Mouse (Mus musculus): ENCODE measurements around the gene Kat6b. TPM values are rescaled to one million over a fixed set of nuclear protein-coding genes. Genes with fewer than 3 reads are reported as not detected.
A peak's percentile ranks its signal among the peaks of the same experiment; 100 is the strongest.
"Not testable (repeated sequence)": the region's sequence is repeated elsewhere in the genome, so short reads cannot be mapped to it uniquely, and the experiment has no call there.

Gene Kat6b
- polyA plus RNA-seq, 1 experiment from 2014 or later = 18.4 TPM

GRCm38 (mm10) chr14:21625946-21626345 lies 144.7 kb downstream of the Kat6b start:
- WGBS = 89% methylated on average over 9 of the region's 9 CpGs
- Histone ChIP-seq H3K4me3 (no peak overlapping the region), H3K27me3 (ENCODE audit: poor library complexity, severe bottlenecking) (no peaks in the 10 kb centered on the region), H3K27ac (no peak overlapping the region), H3K9me3 (no peaks in the 10 kb centered on the region), H3K4me1 (peaks cover under 1% of the 10 kb centered on the region; the same call in 1 of the 2 replicates), H3K36me3 (replicated peaks) (peaks cover 77% of the 10 kb centered on the region)
- DNase-seq (ENCODE audit: extremely low spot score, low spot score) = no peak

GRCm38 (mm10) chr14:21631665-21632200 lies 150.5 kb downstream of the Kat6b start:
- Histone ChIP-seq H3K27me3 (ENCODE audit: poor library complexity, severe bottlenecking) (no peaks in the 10 kb centered on the region), H3K9me3 (no peaks in the 10 kb centered on the region), H3K4me1 (peaks cover 11% of the 10 kb centered on the region), H3K4me3 (no peak overlapping the region), H3K36me3 (replicated peaks) (peaks cover 80% of the 10 kb centered on the region), H3K27ac (0 out of 2 replicates have a peak overlapping the region, but pooled peaks have one; percentile 2)
- DNase-seq (ENCODE audit: extremely low spot score, low spot score) = no peak
- 74% methylated on average over 5 of the region's 5 CpGs for WGBS

GRCm38 (mm10) chr14:21636548-21636947 lies 155.3 kb downstream of the Kat6b start:
- no peak for DNase-seq (ENCODE audit: extremely low spot score, low spot score)
- H3K9me3 ChIP-seq = no peaks in the 10 kb centered on the region
- WGBS = 85% methylated on average over 6 of the region's 6 CpGs
- no peak overlapping the region for H3K4me3 ChIP-seq
- no peaks in the 10 kb centered on the region for H3K27me3 ChIP-seq (ENCODE audit: poor library complexity, severe bottlenecking)
- peaks cover 76% of the 10 kb centered on the region for H3K36me3 ChIP-seq (replicated peaks)
- no peak overlapping the region for H3K27ac ChIP-seq
- peaks cover 5% of the 10 kb centered on the region for H3K4me1 ChIP-seq

- H3K36me3 ChIP-seq (replicated peaks) = peaks cover 78% of the 10 kb centered on the region
- no peaks in the 10 kb centered on the region for H3K9me3 ChIP-seq
- WGBS = 90% methylated on average over 4 of the region's 4 CpGs
- no peak for DNase-seq (ENCODE audit: extremely low spot score, low spot score)
- no peaks in the 10 kb centered on the region for H3K4me1 ChIP-seq
- no peaks in the 10 kb centered on the region for H3K27me3 ChIP-seq (ENCODE audit: poor library complexity, severe bottlenecking)
- H3K4me3 ChIP-seq = no peak overlapping the region
- no peak overlapping the region for H3K27ac ChIP-seq
Observed at GRCm38 (mm10) chr14:21640806-21641435, 159.7 kb downstream of the Kat6b start.

GRCm38 (mm10) chr14:21653813-21654212 lies 172.6 kb downstream of the Kat6b start:
- no peaks in the 10 kb centered on the region for H3K27me3 ChIP-seq (ENCODE audit: poor library complexity, severe bottlenecking)
- peaks cover 25% of the 10 kb centered on the region for H3K4me1 ChIP-seq
- no peak for DNase-seq (ENCODE audit: extremely low spot score, low spot score)
- no peak overlapping the region for H3K4me3 ChIP-seq
- no peaks in the 10 kb centered on the region for H3K9me3 ChIP-seq
- H3K27ac ChIP-seq = no peak overlapping the region
- peaks cover 33% of the 10 kb centered on the region for H3K36me3 ChIP-seq (replicated peaks)
- 89% methylated on average over 2 of the region's 2 CpGs for WGBS

GRCm38 (mm10) chr14:21659155-21659554 lies 177.9 kb downstream of the Kat6b start:
- Histone ChIP-seq H3K4me3 (no peak overlapping the region), H3K36me3 (replicated peaks) (peaks cover 52% of the 10 kb centered on the region), H3K27ac (peak overlapping the region; percentile 8; the same call in 1 of the 2 replicates), H3K4me1 (peaks cover 35% of the 10 kb centered on the region), H3K9me3 (no peaks in the 10 kb centered on the region), H3K27me3 (ENCODE audit: poor library complexity, severe bottlenecking) (no peaks in the 10 kb centered on the region)
- 86% methylated on average over 13 of the region's 13 CpGs for WGBS
- no peak for DNase-seq (ENCODE audit: extremely low spot score, low spot score)

- H3K36me3 ChIP-seq (replicated peaks) = peaks cover 53% of the 10 kb centered on the region
- no peak overlapping the region for H3K27ac ChIP-seq
- 35% methylated on average over 5 of the region's 5 CpGs for WGBS
- H3K27me3 ChIP-seq (ENCODE audit: poor library complexity, severe bottlenecking) = no peaks in the 10 kb centered on the region
- no peaks in the 10 kb centered on the region for H3K9me3 ChIP-seq
- DNase-seq (ENCODE audit: extremely low spot score, low spot score) = peak; percentile 50
- peaks cover 35% of the 10 kb centered on the region for H3K4me1 ChIP-seq
- H3K4me3 ChIP-seq = no peak overlapping the region
Observed at GRCm38 (mm10) chr14:21659652-21660051, 178.4 kb downstream of the Kat6b start.

- no peak for DNase-seq (ENCODE audit: extremely low spot score, low spot score)
Observed at GRCm38 (mm10) chr14:21662465-21663142, 181.4 kb downstream of the Kat6b start.

GRCm38 (mm10) chr14:21669218-21669617 lies 188.0 kb downstream of the Kat6b start:
- Histone ChIP-seq H3K36me3 (replicated peaks) (peaks cover 78% of the 10 kb centered on the region), H3K27me3 (ENCODE audit: poor library complexity, severe bottlenecking) (no peaks in the 10 kb centered on the region), H3K27ac (no peak overlapping the region), H3K4me1 (0 out of 2 replicates have a peak, but pooled peaks cover 6% of the 10 kb centered on the region), H3K4me3 (no peak overlapping the region), H3K9me3 (no peaks in the 10 kb centered on the region)
- WGBS = 96% methylated on average over 11 of the region's 11 CpGs
- DNase-seq (ENCODE audit: extremely low spot score, low spot score) = no peak

More at GRCm38 (mm10) chr14:21662465-21663142, 181.4 kb downstream of the Kat6b start:
- 87% methylated on average over 8 of the region's 8 CpGs for WGBS
- H3K27me3 ChIP-seq (ENCODE audit: poor library complexity, severe bottlenecking) = no peaks in the 10 kb centered on the region
- peaks cover 19% of the 10 kb centered on the region for H3K4me1 ChIP-seq
- H3K9me3 ChIP-seq = no peaks in the 10 kb centered on the region
- H3K27ac ChIP-seq = no peak overlapping the region
- peaks cover 75% of the 10 kb centered on the region for H3K36me3 ChIP-seq (replicated peaks)
- H3K4me3 ChIP-seq = no peak overlapping the region

- 88% methylated on average over 11 of the region's 11 CpGs for WGBS
- no peak overlapping the region for H3K4me3 ChIP-seq
- peaks cover 72% of the 10 kb centered on the region for H3K36me3 ChIP-seq (replicated peaks)
- 0 out of 2 replicates have a peak, but pooled peaks cover 6% of the 10 kb centered on the region for H3K4me1 ChIP-seq
- H3K27me3 ChIP-seq (ENCODE audit: poor library complexity, severe bottlenecking) = no peaks in the 10 kb centered on the region
- H3K9me3 ChIP-seq = no peaks in the 10 kb centered on the region
- DNase-seq (ENCODE audit: extremely low spot score, low spot score) = no peak
- H3K27ac ChIP-seq = no peak overlapping the region
Observed at GRCm38 (mm10) chr14:21669633-21670421, 188.6 kb downstream of the Kat6b start.

- 94% methylated on average over 15 of the region's 15 CpGs for WGBS
Observed at GRCm38 (mm10) chr14:21670422-21671006, 189.3 kb downstream of the Kat6b start.

GRCm38 (mm10) chr14:21673100-21673499 lies 191.9 kb downstream of the Kat6b start:
- Histone ChIP-seq H3K4me3 (no peak overlapping the region), H3K27ac (no peak overlapping the region), H3K27me3 (ENCODE audit: poor library complexity, severe bottlenecking) (no peaks in the 10 kb centered on the region), H3K36me3 (replicated peaks) (peaks cover 40% of the 10 kb centered on the region), H3K4me1 (peaks cover 12% of the 10 kb centered on the region; the same call in 1 of the 2 replicates), H3K9me3 (no peaks in the 10 kb centered on the region)
- 75% methylated on average over 4 of the region's 4 CpGs for WGBS
- DNase-seq (ENCODE audit: extremely low spot score, low spot score) = no peak

More at GRCm38 (mm10) chr14:21670422-21671006, 189.3 kb downstream of the Kat6b start:
- not testable (repeated sequence) for H3K9me3 ChIP-seq; H3K4me1 ChIP-seq; DNase-seq (ENCODE audit: extremely low spot score, low spot score); H3K4me3 ChIP-seq; H3K27ac ChIP-seq; H3K27me3 ChIP-seq (ENCODE audit: poor library complexity, severe bottlenecking)
- peaks cover 65% of the 10 kb centered on the region for H3K36me3 ChIP-seq (replicated peaks)

All from forebrain, embryonic 10.5 days (tissue).